Mouse (Mus musculus): ENCODE measurements at regions not wholly inside any gene's neighbourhood (a gene's known extent, or its start where the extent isn't known, plus 50 kb on each side); places are given as distances from the start of the nearest gene placed in this dataset.

DNA sequence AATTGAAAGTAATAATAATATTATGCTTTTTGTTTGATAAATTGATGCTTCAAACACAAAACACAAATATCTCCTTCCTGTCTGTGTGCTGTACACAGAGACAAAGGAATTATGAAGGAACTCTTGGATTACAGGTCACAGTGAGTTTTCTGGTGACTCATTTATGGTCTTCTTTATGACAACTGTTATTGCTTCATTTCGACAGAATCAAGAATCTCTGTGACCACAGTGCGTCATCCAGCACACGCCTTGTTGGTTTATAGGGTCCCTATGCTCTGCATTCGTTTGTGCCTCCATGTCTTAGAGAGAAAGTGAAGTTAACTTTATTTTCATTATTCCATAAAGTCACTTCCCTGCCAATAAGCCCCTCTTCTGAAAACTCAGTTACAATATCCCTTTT is 61.9 kb upstream of the Nwd2 start:
- Histone ChIP-seq H3K36me3 (ENCODE audit: control insufficient read depth, insufficient read depth) (no peaks in the 10 kb centered on the region), H3K27me3 (replicated peaks; ENCODE audit: control insufficient read depth, insufficient read depth, low read length) (no peaks in the 10 kb centered on the region), H3K4me3 (replicated peaks; ENCODE audit: low read length) (no peak overlapping the region), H3K27ac (ENCODE audit: low read length) (no peak overlapping the region), H3K9ac (replicated peaks; ENCODE audit: low read depth, low read length) (no peak overlapping the region), H3K4me1 (replicated peaks; ENCODE audit: control insufficient read depth, insufficient read depth, low read length) (no peaks in the 10 kb centered on the region), H3K4me2 (ENCODE audit: low read length) (no peak overlapping the region), H3K9me3 (ENCODE audit: control insufficient read depth, low read length) (no peaks in the 10 kb centered on the region)
- 95% methylated on average over 4 of the region's 4 CpGs for WGBS
- no peak for ATAC-seq

DNA sequence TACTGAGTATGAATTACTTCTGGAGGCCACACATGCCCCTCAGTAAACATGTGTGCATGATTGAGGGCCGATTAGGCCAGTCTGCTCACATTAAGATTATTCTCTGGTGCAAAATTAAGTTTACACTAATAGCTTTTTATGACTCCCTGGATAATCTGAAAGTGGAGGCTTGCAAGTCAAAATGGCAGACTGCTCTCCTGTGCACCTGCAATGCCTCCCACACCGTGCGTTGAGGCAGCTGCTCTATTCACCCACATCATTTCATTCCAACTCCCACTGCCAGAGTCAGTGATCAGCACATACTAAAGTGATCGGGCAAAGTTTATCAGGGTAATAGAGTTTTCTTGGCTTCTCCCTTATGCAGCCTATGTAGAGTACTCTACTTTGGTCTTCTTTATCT is 61.0 kb upstream of the Nwd2 start:
- Histone ChIP-seq H3K27ac (ENCODE audit: low read length) (no peak overlapping the region), H3K36me3 (ENCODE audit: control insufficient read depth, insufficient read depth) (no peaks in the 10 kb centered on the region), H3K9ac (replicated peaks; ENCODE audit: low read depth, low read length) (no peak overlapping the region), H3K4me1 (replicated peaks; ENCODE audit: control insufficient read depth, insufficient read depth, low read length) (no peaks in the 10 kb centered on the region), H3K9me3 (ENCODE audit: control insufficient read depth, low read length) (no peaks in the 10 kb centered on the region), H3K4me2 (ENCODE audit: low read length) (no peak overlapping the region), H3K27me3 (replicated peaks; ENCODE audit: control insufficient read depth, insufficient read depth, low read length) (no peaks in the 10 kb centered on the region), H3K4me3 (replicated peaks; ENCODE audit: low read length) (no peak overlapping the region)
- ATAC-seq = no peak
- 91% methylated on average over 4 of the region's 4 CpGs for WGBS
